Mouse (Mus musculus) kidney, adult 2 months (tissue): ENCODE data around the gene Pcp4. TPM values are rescaled to one million over a fixed set of nuclear protein-coding genes. Genes with fewer than 3 reads are reported as not detected.

ENCODE experiments used
- DNase-seq: peaks from one replicate; pipeline ENCODE4 v3.0.0; 2021
- H3K27ac ChIP-seq: fragments of 200-500 bp; 2 replicates; pipeline ENCODE4 v1.5.1; 2012; ENCODE audit warnings: low read depth, low read length, control low read depth, inconsistent platforms; ENCODE audit not compliant: insufficient read depth
- H3K27me3 ChIP-seq: fragments of 200-500 bp; replicated peaks from 2 replicates; pipeline ENCODE4 v1.6.1; 2012; ENCODE audit warnings: mild to moderate bottlenecking, moderate library complexity, low read length, inconsistent platforms; ENCODE audit not compliant: control insufficient read depth, insufficient read depth
- H3K36me3 ChIP-seq: fragments of 200-500 bp; 2 replicates; pipeline ENCODE4 v1.6.1; 2012; ENCODE audit warnings: mild to moderate bottlenecking, moderate library complexity, low read length, inconsistent platforms; ENCODE audit not compliant: control insufficient read depth, insufficient read depth
- H3K4me1 ChIP-seq: fragments of 200-500 bp; 2 replicates; pipeline ENCODE4 v1.6.1; 2011; ENCODE audit warnings: low read length; ENCODE audit not compliant: control insufficient read depth, insufficient read depth
- H3K4me3 ChIP-seq: fragments of 200-500 bp; 2 replicates; pipeline ENCODE4 v1.5.1; 2011; ENCODE audit warnings: mild to moderate bottlenecking, low read depth, low read length, control low read depth; ENCODE audit not compliant: insufficient read depth
- CTCF ChIP-seq: fragments of 200-500 bp; conservative IDR thresholded peaks from 2 replicates; pipeline ENCODE4 v1.5.1; 2011; ENCODE audit warnings: low read depth, mild to moderate bottlenecking, control low read depth, low read length, moderate library complexity, mixed read lengths; ENCODE audit not compliant: insufficient read depth, insufficient read length
- POLR2A ChIP-seq: fragments of 200-500 bp; IDR thresholded peaks from one replicate; pipeline ENCODE4 v1.6.1; 2011; ENCODE audit warnings: low read depth, low read length, control low read depth
- WGBS: fragments of 180-500 bp; shearing (Covaris S2); methylation state at CpG from one replicate; pipeline ENCODE4 v1.1.7; 2018; 5-methylcytosine and 5-hydroxymethylcytosine counted together
- polyA plus RNA-seq: library from polyadenylated mRNA; depleted of rRNA; stranded (reverse); fragments of >200 nt; gene quantifications from 2 replicates; pipeline ENCODE4 v1.2.3, GENCODE M21; 2012; rRNA removed

The Pcp4 gene
- polyA plus RNA-seq: 0.34 and 0.68 TPM in 2 replicates

DNA sequence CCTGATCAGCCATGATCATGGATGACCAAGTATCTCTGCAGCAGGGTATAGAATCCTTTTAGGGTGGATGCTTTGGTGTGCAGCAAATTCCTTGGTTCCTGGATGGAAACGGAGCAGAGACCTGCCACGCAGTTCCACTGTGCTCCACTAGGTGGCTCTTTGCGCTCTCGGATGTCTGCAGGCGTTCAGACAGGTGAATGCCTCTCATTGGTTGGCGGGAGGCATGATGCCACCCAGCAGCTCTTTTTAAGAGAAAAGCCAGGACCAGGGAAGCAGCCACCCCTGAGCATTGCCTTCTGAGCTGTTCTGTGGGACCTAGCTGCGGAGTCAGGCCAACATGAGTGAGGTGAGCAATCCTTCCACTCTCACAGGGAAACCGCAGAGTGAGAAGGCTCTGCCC lies at the start of gene Pcp4:
TSS of gene Pcp4 (plus strand) at position 162 of the 400 bp plus-strand sequence.
- no peaks in the 10 kb centered on the region for H3K4me1 ChIP-seq
- peak; percentile 76 for DNase-seq
- H3K36me3 ChIP-seq: no peaks in the 10 kb centered on the region
- H3K27ac ChIP-seq: no peak within 1 kb of the TSS
- no peak for TF ChIP-seq POLR2A
- TF ChIP-seq CTCF: peak; percentile 92
- H3K4me3 ChIP-seq: no peak within 1 kb of the TSS
- H3K27me3 ChIP-seq: no peaks in the 10 kb centered on the region
- 9% methylated on average over 8 of the region's 8 CpGs for WGBS

DNA sequence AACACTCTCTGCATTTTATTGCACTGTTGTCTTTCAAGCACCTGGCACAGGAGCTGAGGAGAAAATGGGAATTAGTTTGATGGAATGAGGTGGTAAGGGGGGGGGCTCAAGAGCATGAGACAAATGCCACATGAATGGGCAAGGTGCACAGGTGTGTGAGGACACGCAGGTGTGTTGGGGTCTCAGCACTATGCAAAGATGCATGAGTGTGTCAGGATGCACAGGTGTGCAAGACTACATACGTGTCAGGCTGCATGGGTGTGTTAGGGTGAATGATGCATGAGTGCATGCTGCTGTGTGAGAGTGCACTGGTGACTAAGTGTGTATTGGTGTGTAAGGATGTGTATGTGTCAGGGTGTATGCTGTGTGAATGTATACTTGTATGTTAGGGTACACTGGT lies 42.4 kb upstream of the Pcp4 start:
- WGBS: 93% methylated on average over 2 of the region's 2 CpGs
- no peak overlapping the region for H3K4me3 ChIP-seq
- H3K36me3 ChIP-seq: peaks cover 2% of the 10 kb centered on the region; the same call in 1 of the 2 replicates
- no peak for DNase-seq
- H3K4me1 ChIP-seq: no peaks in the 10 kb centered on the region
- H3K27me3 ChIP-seq: no peaks in the 10 kb centered on the region
- H3K27ac ChIP-seq: no peak overlapping the region
- TF ChIP-seq CTCF (no peak), POLR2A (no peak)

DNA sequence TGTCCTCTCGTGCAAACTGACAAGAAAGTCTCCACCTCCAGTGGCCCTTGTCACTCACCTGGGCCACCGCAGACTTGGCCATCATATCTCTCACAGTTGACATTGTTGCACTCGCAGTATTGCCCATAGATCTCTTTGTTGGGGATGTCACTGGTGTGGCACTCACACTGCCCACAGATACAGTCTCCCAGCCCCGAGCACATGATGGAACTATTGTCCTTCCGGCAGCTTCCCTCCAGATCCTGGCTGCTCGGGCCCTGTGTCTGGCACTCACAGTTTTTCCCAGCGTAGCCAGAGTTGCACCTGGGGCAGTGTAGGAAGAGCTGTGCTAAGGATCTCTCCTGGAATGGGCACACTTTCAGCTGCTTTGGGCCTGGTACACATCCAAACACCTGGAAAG lies 40.7 kb upstream of the Pcp4 start:
- no peaks in the 10 kb centered on the region for H3K27me3 ChIP-seq
- no peak overlapping the region for H3K27ac ChIP-seq
- H3K4me3 ChIP-seq: no peak overlapping the region
- DNase-seq: no peak
- 88% methylated on average over 7 of the region's 7 CpGs for WGBS
- no peaks in the 10 kb centered on the region for H3K4me1 ChIP-seq
- H3K36me3 ChIP-seq: no peaks in the 10 kb centered on the region
- TF ChIP-seq POLR2A (no peak), CTCF (no peak)

DNA sequence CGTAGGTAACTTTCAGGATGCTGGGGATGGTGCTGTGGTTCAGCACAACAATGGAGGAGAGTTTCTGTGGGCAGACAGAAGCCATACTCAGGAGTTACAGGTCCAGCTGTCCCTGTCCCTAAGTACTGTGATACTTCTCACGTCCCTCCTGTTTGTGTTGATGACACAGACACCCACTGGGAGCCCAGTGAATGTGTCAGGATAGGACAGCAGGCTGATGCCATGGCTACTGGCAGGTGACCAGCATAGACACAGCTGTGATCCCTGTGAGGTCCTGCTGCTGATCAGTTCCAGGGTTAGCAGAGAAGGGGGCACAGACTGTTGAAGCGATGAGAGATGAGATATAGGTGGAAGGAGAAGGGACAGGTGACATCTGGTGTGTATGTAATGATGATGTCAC lies 38.4 kb upstream of the Pcp4 start:
- no peak for DNase-seq
- H3K4me1 ChIP-seq: no peaks in the 10 kb centered on the region
- H3K36me3 ChIP-seq: no peaks in the 10 kb centered on the region
- no peak overlapping the region for H3K4me3 ChIP-seq
- no peaks in the 10 kb centered on the region for H3K27me3 ChIP-seq
- no peak overlapping the region for H3K27ac ChIP-seq
- no peak for TF ChIP-seq POLR2A
- TF ChIP-seq CTCF: no peak
- 78% methylated on average over 3 of the region's 3 CpGs for WGBS

DNA sequence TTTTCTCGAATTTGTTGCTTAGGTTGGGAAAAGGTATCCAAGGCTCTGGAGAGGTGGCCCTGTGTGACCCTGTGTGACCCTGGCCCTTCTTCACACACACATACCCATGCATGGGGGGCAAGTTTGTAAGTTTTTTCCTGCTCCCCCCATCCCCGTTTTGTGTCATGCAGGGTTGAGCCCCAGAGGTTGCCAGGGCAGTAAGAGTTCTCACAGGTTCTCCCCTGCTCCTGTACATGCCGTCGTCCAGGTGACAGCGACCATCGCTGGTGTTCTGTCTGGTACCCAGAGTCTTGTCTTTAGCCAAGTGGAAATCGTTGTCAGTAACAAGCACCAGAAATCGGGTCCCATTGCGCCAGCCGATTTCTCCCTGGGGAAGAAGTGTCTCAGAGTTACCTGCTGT lies 34.1 kb upstream of the Pcp4 start:
- no peak for TF ChIP-seq CTCF
- TF ChIP-seq POLR2A: no peak
- WGBS: 90% methylated on average over 10 of the region's 10 CpGs
- Histone ChIP-seq H3K4me3 (no peak overlapping the region), H3K36me3 (no peaks in the 10 kb centered on the region), H3K27me3 (no peaks in the 10 kb centered on the region), H3K27ac (no peak overlapping the region), H3K4me1 (no peaks in the 10 kb centered on the region)
- no peak for DNase-seq

DNA sequence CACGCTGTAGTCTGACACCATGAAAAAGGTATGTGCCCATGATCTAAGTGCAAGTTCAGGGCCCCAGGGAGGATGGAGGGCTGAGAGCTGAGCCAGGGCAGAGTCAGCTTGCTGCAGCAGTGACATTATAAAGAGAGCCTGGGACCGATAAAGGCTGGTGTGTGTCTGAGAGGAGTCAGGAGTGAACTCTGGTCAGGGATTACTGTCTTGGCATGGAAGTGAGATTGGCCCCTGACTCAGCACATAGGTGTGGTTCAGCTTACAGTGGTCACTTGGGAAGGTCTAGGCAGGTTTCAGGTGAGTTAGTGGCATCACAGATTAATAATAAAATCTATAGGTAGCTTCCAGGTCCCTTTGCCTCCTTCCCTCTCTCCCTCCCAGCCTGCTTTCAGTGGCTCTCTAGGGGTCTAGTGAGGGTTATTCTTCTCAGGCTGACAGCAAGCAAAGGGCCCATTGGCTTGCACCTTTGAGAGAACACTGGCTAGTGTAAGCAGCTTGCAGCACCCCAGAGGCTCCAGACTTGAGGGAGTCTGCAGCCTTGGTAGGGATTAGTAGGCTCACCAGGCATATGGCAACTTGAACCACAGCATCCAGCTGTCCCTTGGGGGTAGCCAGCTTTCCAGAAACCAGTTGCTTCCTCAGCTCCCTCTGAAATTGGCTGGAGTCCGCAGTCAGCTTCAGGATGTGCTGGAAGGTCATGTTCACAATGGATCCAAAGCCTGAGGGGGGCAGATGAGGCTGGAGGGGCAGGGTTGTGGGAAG lies 33.2 kb upstream of the Pcp4 start:
- 76% methylated on average over 3 of the region's 3 CpGs for WGBS
- H3K4me1 ChIP-seq: no peaks in the 10 kb centered on the region
- H3K27me3 ChIP-seq: no peaks in the 10 kb centered on the region
- H3K27ac ChIP-seq: no peak overlapping the region
- peak; percentile 30 for DNase-seq
- no peak overlapping the region for H3K4me3 ChIP-seq
- no peaks in the 10 kb centered on the region for H3K36me3 ChIP-seq
- TF ChIP-seq POLR2A (no peak), CTCF (no peak)

DNA sequence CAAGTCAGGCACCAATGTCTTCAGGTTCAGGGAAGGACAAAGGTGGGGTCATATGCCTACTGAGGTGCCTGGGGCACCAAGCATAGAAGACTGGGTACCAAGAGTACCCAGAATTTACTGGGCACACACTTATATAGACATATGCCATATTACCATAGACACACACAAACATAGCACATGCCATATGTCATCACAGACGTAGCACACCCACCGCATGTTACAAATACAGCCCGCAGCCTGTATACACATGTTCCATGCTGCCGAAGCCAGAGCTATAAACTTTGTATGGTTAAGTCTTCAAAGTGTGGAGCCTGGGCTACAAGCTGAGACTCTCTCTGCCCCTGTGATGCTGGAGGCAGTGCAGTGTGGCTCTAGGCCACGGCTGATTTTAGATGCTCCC lies 28.5 kb upstream of the Pcp4 start:
- Histone ChIP-seq H3K36me3 (no peaks in the 10 kb centered on the region), H3K4me3 (no peak overlapping the region), H3K27ac (no peak overlapping the region), H3K27me3 (no peaks in the 10 kb centered on the region), H3K4me1 (no peaks in the 10 kb centered on the region)
- TF ChIP-seq POLR2A (no peak), CTCF (no peak)
- no peak for DNase-seq
- WGBS: 88% methylated on average over 5 of the region's 5 CpGs

DNA sequence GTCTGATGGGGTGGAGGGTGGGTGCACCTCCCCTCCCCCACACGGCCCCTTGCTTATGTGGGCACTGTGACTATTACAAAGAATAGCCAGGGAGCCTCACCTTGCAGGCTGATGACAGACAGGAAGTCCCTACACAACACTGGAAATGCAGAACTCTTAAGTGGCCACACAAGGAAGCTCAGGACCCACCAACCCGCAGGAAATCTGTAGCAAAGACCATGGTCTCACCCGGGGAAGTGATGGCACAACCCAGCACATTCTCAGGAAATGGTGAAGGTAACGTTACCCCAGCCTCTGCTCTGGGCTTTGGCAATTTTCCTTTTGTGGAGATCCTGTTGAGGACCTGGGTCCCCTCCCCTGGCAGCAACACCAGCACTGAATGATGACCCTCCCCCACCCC lies 27.7 kb upstream of the Pcp4 start:
- Histone ChIP-seq H3K27ac (no peak overlapping the region), H3K4me1 (no peaks in the 10 kb centered on the region), H3K27me3 (no peaks in the 10 kb centered on the region), H3K4me3 (no peak overlapping the region), H3K36me3 (no peaks in the 10 kb centered on the region)
- DNase-seq: no peak
- no peak for TF ChIP-seq POLR2A
- no peak for TF ChIP-seq CTCF
- WGBS: 47% methylated on average over 4 of the region's 4 CpGs
